Mouse (Mus musculus) stomach, postnatal 0 days (tissue): ENCODE measurements at regions not wholly inside any gene's neighbourhood (a gene's known extent, or its start where the extent isn't known, plus 50 kb on each side); places are given as distances from the start of the nearest gene placed in this dataset.

Experiments
- CTCF ChIP-seq: IDR thresholded peaks from 2 replicates; pipeline ENCODE4 v1.5.1; 2016; ENCODE audit warnings: antibody characterized with exemption, low read depth, mild to moderate bottlenecking, moderate library complexity
- EP300 ChIP-seq: optimal IDR thresholded peaks from 2 replicates; pipeline ENCODE3; 2016; ENCODE audit warnings: antibody characterized with exemption

DNA sequence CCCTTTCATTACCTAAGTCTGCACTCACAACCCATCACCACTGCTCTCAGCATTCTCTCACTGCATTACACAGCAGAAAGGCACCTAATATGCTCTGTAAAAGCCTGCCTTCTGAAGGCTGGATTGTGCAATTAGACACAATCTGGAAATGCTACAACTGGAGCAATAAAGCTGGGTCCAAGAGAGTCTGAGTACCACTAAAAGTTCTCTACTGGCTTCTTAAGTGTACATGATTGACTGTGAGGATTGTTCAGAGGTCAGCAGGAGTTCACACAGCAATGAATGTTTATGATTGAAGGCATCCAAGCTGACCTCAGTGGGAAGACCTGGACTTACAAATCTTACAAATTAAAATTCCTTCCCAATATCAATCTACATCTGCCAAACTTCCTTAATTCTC lies 395.8 kb upstream of the Slc5a7 start:
- no peak for TF ChIP-seq CTCF
- no peak for TF ChIP-seq EP300
